Mouse (Mus musculus) c-Kit-positive CD71-negative TER-119-negative erythroid progenitor cells, embryonic 14.5 days (primary cell): ENCODE measurements around the gene Sprtn.

ENCODE experiments used
- DNase-seq: peaks from one replicate; pipeline ENCODE4 v3.0.0-alpha.2; 2013; ENCODE audit warnings: low read depth

The Sprtn gene

DNA sequence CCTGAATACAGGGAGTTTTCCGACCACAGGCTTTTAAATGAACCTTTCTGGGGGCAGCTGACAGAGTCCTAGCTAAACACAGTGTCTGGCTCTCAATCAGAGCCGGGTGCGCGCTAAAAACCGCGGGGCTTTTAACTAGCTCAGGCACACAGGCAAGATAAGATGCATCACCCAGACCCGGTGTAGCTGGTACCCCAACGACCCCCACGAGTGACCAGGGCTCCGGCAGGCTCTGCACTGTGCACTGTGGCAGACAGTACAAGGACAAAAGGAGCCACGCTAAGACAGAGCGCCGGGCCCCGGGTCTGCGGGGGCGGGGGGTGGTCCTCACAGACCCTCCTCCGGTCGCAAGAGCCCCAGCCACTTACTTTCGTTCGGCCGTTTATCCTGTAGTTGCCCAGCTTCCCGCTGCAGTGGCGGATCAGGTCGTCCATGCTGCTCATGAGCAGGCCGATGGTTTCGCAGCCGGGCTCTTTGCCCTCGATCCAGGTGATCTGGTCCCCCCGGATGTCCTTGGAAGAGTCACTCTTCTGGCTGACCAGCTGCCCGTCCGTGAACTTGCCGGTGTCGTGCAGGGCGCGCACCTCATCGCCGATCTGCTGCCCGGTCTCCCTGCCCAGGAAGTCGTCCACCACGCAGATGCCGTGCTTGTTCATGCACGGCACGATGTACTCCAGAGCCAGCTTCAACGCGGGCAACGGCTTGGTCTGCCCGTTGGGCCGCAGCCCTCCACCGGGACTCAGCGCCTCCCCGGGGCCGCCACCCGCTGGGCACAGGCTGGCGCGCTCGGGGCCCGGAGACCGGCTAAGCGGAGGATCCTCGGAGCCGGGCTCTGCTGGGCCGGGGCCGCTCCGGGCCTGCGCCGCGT, 50.4 kb downstream of the Sprtn start:
- no peak for DNase-seq

DNA sequence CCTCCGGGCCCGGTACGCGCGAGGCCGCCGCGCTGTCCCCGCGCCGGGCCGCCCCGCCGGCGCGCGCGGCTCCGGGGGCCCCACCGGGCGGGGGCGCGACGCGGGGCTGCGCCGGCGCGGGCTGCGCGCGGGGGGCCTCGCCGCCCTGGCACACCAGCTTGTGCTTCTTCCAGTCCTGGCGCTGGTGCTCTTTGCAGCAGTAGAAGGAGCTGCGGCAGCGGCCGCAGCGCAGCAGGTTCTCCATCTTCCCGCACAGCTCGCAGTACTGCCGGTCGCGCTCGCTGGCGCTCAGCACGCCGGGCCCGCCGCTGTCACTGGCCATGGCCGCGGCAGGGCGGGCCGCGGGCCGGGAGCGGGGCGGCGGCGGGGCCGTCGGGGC, 51.0 kb downstream of the Sprtn start:
- no peak for DNase-seq

DNA sequence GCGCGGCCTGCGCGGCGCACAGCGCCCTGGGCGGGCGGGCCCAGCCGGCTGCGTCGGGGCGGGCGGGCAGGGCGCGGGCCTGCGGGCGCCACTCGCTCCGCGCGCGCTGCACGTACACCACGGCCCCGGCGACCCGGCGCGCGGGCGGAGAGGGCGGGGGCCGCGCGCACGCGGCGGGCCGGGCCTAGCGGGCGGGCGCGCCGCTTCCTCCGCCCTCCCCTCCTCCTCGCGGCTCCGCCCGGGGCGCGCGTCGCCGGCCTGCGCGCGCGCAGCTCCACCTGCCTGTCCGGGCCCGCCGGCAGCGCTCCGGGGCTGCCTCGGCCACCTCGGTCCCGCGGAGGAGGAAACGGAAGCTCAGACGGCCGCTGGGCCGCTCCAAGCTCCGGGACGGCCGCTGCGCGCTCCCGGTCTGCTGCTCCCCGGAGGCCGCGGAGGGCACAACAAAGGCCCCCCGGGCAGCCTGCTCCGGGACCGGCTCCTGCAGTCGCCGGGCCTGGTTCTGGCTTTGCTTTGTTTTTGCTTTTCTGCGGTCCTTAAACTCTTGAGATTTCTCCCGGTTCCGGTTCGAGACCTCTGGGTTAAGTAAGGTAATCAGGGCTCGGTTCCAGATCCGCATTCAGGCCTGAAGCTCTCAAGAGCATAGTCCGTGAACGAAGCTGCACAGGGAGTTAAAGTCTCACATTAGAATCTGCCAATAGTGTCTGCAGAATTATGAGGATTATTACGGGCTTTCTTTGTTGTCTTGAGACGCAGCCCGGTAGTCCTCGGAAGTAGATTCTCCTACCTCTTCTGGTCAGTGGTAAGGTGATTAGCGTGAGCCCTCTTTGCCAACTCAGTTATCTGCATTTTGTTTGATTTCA, 51.8 kb downstream of the Sprtn start, which contains the start of gene Egln1:
Egln1 (minus strand) TSS at position 116 of the 860 bp plus-strand sequence.
- DNase-seq: peak; percentile 38

DNA sequence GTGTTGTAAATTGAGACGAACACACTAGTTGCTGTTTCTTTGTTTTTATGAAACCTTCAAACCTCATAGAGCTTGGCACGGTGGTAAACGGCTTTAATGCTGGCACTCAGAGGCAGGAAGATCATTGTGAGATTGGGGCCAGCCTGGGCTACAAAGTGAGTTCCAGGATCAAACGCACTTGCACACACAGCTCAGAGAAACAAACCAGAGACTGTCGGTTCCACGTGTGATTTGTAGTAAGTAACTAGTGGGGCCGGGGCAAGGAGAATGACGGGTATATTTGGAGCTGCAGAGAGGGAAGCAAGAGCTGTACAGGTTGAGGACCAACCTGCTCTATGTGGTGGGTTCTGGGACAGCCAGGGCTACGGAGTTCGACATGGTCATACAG, 52.4 kb downstream of the Sprtn start:
- no peak for DNase-seq

DNA sequence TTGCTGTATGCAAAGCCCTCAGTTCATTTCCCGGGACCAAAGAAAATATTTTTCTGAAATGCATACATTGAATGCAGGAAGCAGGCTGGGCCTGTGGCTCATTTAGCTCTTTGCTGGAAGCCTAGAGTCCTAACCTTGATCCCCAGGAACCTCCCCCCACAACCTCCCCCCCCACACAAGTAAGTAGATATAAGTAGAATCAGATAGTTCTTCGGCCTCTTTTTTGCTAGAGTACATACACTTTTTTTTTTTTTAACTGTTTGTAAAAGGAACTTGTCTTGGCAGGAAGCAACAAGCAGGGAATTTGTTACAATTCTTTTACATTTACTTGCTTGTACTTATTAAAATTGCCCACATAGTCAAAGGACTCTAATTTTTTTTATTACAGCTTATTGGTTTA, 53.2 kb downstream of the Sprtn start:
- DNase-seq: no peak

DNA sequence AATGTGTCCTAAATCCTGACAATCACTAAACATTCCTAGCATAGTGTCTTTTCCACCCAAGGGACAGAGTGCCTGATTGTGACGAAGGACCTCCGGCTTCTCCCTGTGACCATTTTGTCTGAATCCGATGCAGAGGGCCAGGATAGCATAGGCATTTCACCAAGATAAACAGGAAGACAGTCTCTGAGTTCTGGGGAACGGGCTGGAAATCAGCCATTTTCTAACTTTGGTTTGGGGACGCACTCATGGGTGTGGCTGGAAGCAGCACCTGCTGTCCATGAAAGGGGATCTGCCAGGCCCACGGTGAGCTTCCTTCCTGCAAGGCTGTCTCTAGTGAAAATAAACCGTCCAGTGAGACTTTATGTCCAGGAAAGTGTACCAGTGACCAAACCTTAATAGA, 55.5 kb downstream of the Sprtn start:
- DNase-seq: no peak

DNA sequence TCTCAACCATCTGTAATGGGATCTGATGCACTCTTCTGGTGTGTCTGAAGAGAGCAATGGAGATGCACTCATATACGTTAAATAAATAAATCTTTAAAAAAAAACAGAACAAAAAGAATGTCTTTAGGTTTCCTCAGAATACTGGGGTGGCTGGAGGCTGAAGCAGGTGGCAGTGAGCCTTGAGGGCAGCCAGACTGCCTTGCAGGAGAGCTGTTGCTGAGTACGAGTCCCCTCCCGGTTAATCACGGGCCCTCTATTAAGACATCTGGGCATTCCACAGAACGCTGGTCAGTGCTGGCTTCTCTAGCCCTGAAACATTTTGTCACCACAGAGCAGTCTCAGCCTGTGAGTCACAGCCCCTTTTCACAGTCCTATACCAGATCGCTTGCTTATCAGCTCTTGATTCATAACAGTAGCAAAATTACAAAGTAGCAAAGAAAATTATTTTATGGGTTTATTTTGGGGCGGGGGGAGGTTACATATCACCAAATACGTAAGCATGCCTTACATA, 56.9 kb downstream of the Sprtn start:
- no peak for DNase-seq
